ENCODE assay signal across 10 mouse cellular contexts in genomic region chr3:33308212-33308611, GRCm38 (mm10).
DNase-seq lines count a peak whose midpoint lies in the region; ATAC-seq and TF ChIP-seq lines count a peak whose summit lies in the region.
"Had no signal": no experiment of that assay in that cellular context is flagged by ENCODE, and none has a peak within 500 bp of the region (broad histone marks: within the 10 kb centered on the region; RNA-seq: fewer than 3 reads in every experiment).

No protein-coding gene starts in this region.

- H3K9me3 ChIP-seq in liver, postnatal 0 days (ENCODE audit: low read length): no peaks in the 10 kb centered on the region
- no peaks in the 10 kb centered on the region for H3K9me3 ChIP-seq in liver, embryonic 11.5 days (ENCODE audit: control insufficient read depth, low read length)
- H3K9me3 ChIP-seq: heart, embryonic 15.5 days; midbrain, embryonic 12.5 days had no signal

- no peaks in the 10 kb centered on the region for H3K27me3 ChIP-seq in liver, postnatal 0 days (ENCODE audit: insufficient read depth, low read length)
- no peaks in the 10 kb centered on the region for H3K27me3 ChIP-seq in liver, embryonic 11.5 days (replicated peaks; ENCODE audit: control insufficient read depth, insufficient read depth, low read length)
- H3K27me3 ChIP-seq: heart, embryonic 15.5 days; midbrain, embryonic 12.5 days had no signal

- WGBS in liver, postnatal 0 days (ENCODE audit: insufficient replicate concordance): 20% methylated on average over 2 of the region's 2 CpGs
- 30% methylated on average over 2 of the region's 2 CpGs for WGBS in liver, embryonic 11.5 days

- no peak for TF ChIP-seq EP300 in liver, postnatal 0 days (IDR thresholded peaks at IDR 0.05; ENCODE audit: low read depth)

- no peak for ATAC-seq in liver, postnatal 0 days
- no peak for ATAC-seq in liver, embryonic 11.5 days (replicated peaks; ENCODE audit: low FRiP score)
- ATAC-seq in megakaryocyte progenitor cell, adult 5-6 weeks (replicated peaks; ENCODE audit: poor library complexity): peak; percentile 89

- no peak overlapping the region for H3K9ac ChIP-seq in liver, postnatal 0 days (replicated peaks)
- no peak overlapping the region for H3K9ac ChIP-seq in liver, embryonic 11.5 days (ENCODE audit: low read depth, low read length)
- H3K9ac ChIP-seq: heart, embryonic 15.5 days; midbrain, embryonic 12.5 days had no signal

- TF ChIP-seq CTCF in gastrocnemius, adult 2 months (IDR thresholded peaks at IDR 0.05): peak; percentile 56
- TF ChIP-seq CTCF in liver, postnatal 0 days (IDR thresholded peaks at IDR 0.05; ENCODE audit: low read depth): peak; percentile 53

- DNase-seq in gastrocnemius, adult 2 months: no peak
- DNase-seq in gastrocnemius, postnatal 10 days: no peak
- no peak for DNase-seq in liver, postnatal 0 days
- DNase-seq in liver, embryonic 11.5 days (ENCODE audit: low spot score): no peak
- peak; percentile 7 to 26 for DNase-seq in adrenal gland, postnatal 36 days
- DNase-seq in urinary bladder, adult 18-20 months (ENCODE audit: low spot score in 2 of 2): no peak
- DNase-seq in thymus, postnatal 14 days: no peak

- no peak overlapping the region for H3K4me3 ChIP-seq in gastrocnemius, adult 2 months
- no peak overlapping the region for H3K4me3 ChIP-seq in liver, postnatal 0 days (ENCODE audit: low read depth, low read length)
- H3K4me3 ChIP-seq in liver, embryonic 11.5 days (ENCODE audit: low read depth, low read length): no peak overlapping the region
- H3K4me3 ChIP-seq: heart, embryonic 15.5 days; midbrain, embryonic 12.5 days had no signal

- H3K27ac ChIP-seq in gastrocnemius, adult 2 months: no peak overlapping the region
- no peak overlapping the region for H3K27ac ChIP-seq in liver, postnatal 0 days (ENCODE audit: low read depth)
- no peak overlapping the region for H3K27ac ChIP-seq in liver, embryonic 11.5 days (ENCODE audit: low read depth, low read length)
- H3K27ac ChIP-seq: heart, embryonic 15.5 days; midbrain, embryonic 12.5 days had no signal

- H3K36me3 ChIP-seq in liver, postnatal 0 days (replicated peaks; ENCODE audit: insufficient read depth, low read length): no peaks in the 10 kb centered on the region
- H3K36me3 ChIP-seq in liver, embryonic 11.5 days (ENCODE audit: control insufficient read depth, insufficient read depth, low read length): no peaks in the 10 kb centered on the region
- H3K36me3 ChIP-seq: heart, embryonic 15.5 days; midbrain, embryonic 12.5 days had no signal

- no peaks in the 10 kb centered on the region for H3K4me1 ChIP-seq in liver, postnatal 0 days (ENCODE audit: insufficient read depth)
- no peaks in the 10 kb centered on the region for H3K4me1 ChIP-seq in liver, embryonic 11.5 days (replicated peaks; ENCODE audit: control insufficient read depth, insufficient read depth, low read length)
- H3K4me1 ChIP-seq: heart, embryonic 15.5 days; midbrain, embryonic 12.5 days had no signal

- intact Hi-C loops in gastrocnemius, adult 2 months (cut with DNase I): no loop called here

- no peak overlapping the region for H3K4me2 ChIP-seq in liver, postnatal 0 days (ENCODE audit: low read depth, low read length)
- H3K4me2 ChIP-seq in liver, embryonic 11.5 days: no peak overlapping the region
- H3K4me2 ChIP-seq: heart, embryonic 15.5 days; midbrain, embryonic 12.5 days had no signal

Comparison
In these comparisons a context has a peak if more than half of its experiments do, and no peak if none do; other contexts are left out.
1. DNase-seq: peak in adrenal gland, postnatal 36 days (2 of 2); none in gastrocnemius, adult 2 months (single experiment), gastrocnemius, postnatal 10 days (single experiment), liver, postnatal 0 days (single experiment), liver, embryonic 11.5 days (single experiment), urinary bladder, adult 18-20 months (0 of 2) and thymus, postnatal 14 days (single experiment).